Mouse (Mus musculus) gastrocnemius, adult 2 months (tissue): ENCODE results near the gene Abcg1. TPM values are rescaled to one million over a fixed set of nuclear protein-coding genes. Genes with fewer than 3 reads are reported as not detected.

Experiments
- DNase-seq: peaks from one replicate; pipeline ENCODE4 v3.0.0; 2022
- H3K27ac ChIP-seq: fragments of 200-600 bp; 2 replicates; pipeline ENCODE4 v1.8.1; 2022; ENCODE audit warnings: mild to moderate bottlenecking
- H3K4me3 ChIP-seq: fragments of 200-600 bp; 2 replicates; pipeline ENCODE4 v1.8.1; 2022; ENCODE audit warnings: mild to moderate bottlenecking, moderate library complexity
- CTCF ChIP-seq: fragments of 200-600 bp; IDR thresholded peaks from 2 replicates; pipeline ENCODE4 v1.8.1; 2022; ENCODE audit warnings: antibody characterized with exemption, mild to moderate bottlenecking, moderate library complexity
- intact Hi-C: fragments of 180-260 bp; cut with DNase I; formaldehyde crosslinking; loops from one replicate; pipeline ENCODE4 v1.15.1; 2025
- total RNA-seq, 2 experiments: library from RNA; stranded (reverse); gene quantifications; 2 replicates each; pipeline ENCODE4 v1.2.3; 2021

Abcg1 gene
- total RNA-seq, 2 experiments from 2014 or later = 0.89 to 2.5 TPM

- DNase-seq = peak; percentile 19
- H3K27ac ChIP-seq = peak overlapping the region; percentile 76
- H3K4me3 ChIP-seq = peak overlapping the region; percentile 36; the same call in 1 of the 2 replicates
- intact Hi-C loops = no loop called here
- no peak for TF ChIP-seq CTCF
These were observed 17.2 kb downstream of the Abcg1 start for GRCm38 (mm10) chr17:31074666-31075065.

GRCm38 (mm10) chr17:31075471-31075870, 18.0 kb downstream of the Abcg1 start:
- peak; percentile 14 for DNase-seq
- intact Hi-C loops = no loop called here
- H3K27ac ChIP-seq = peak overlapping the region; percentile 76
- TF ChIP-seq CTCF = no peak
- H3K4me3 ChIP-seq = peak overlapping the region; percentile 36

DNA sequence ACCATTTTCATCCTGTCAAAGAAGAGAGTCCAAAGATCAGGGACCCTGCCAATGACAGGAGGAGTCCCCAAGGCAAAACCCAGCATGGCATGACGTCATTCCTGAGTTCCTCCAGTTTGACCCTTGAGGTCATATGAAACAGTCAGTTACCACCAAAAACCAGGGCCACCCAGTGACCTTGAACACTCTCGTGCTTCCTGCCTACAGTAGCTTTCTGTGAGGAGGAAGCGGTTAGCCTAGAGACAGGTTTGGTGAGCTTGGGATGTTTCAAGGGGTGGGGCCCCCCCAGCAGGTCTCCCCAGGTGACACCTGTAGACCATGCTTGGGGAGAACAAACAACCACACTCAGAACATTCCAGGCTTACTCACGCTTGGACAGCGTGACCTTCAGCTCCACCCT, 20.1 kb downstream of the Abcg1 start:
- no peak for TF ChIP-seq CTCF
- intact Hi-C loops = no loop called here
- Histone ChIP-seq H3K4me3 (no peak overlapping the region), H3K27ac (no peak overlapping the region)
- DNase-seq = no peak

DNA sequence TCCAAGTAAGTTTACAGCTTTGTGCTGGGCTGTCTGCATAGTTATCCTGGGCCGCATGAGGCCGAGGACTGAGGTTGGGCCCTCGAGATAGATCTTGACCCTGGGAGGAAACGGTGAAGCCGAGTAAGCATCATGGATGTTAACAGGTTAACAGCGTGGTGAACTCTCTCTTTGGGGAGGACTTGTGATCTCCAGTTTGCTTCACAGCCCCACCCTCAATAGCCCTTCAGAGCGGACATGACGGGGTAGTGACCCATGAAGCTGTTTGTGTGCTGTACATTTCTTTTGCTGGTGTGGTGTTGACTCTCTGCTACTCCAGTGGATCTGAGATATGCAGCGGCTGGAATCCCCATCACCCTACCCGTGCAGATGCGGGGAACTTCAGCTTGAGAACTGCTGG, 21.1 kb downstream of the Abcg1 start:
- no peak for TF ChIP-seq CTCF
- intact Hi-C loops = no loop called here
- Histone ChIP-seq H3K4me3 (no peak overlapping the region), H3K27ac (peak overlapping the region; percentile 70)
- DNase-seq = no peak

GRCm38 (mm10) chr17:31079078-31079840, 21.8 kb downstream of the Abcg1 start:
- Histone ChIP-seq H3K4me3 (no peak overlapping the region), H3K27ac (peak overlapping the region; percentile 70)
- DNase-seq = no peak
- intact Hi-C loops = no loop called here
- TF ChIP-seq CTCF = no peak

DNA sequence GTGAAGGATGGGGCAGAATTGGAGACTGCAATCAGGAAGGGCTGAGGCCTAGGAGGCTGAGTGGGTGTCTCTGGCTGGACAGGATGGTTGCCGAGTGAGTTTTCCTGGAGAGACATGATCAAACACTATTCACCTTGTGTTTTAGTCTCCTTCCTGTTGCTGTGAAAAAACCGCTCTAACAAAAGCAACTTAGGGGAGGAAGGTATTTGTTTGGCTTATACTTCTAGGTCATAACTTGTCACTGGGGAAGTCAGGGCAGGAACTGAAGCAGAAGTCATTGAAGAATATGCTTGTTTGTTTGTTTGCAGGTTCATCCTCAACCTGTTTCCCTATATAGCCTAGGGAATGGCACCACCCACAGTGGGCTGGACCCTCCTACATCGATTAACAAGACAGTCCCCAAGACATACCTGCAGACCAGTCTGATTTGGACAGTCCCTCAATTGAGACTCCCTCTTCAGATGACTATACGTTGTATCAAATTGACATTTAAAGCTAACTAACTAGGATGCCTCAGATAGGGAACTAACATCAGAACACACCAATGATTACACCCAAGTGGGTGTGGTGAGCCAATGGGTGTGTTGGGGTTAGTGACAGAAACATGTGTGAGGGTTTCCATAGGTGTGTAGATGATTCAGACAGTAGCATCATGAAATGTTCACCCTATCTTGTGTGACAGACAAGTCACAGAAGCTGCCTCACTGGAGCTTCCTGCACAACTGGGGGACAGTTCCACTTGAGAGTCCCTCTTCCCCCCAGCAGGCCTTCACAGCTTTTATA, 25.0 kb downstream of the Abcg1 start:
- Histone ChIP-seq H3K27ac (no peak overlapping the region), H3K4me3 (no peak overlapping the region)
- DNase-seq = no peak
- TF ChIP-seq CTCF = no peak
- intact Hi-C loops = no loop called here

DNA sequence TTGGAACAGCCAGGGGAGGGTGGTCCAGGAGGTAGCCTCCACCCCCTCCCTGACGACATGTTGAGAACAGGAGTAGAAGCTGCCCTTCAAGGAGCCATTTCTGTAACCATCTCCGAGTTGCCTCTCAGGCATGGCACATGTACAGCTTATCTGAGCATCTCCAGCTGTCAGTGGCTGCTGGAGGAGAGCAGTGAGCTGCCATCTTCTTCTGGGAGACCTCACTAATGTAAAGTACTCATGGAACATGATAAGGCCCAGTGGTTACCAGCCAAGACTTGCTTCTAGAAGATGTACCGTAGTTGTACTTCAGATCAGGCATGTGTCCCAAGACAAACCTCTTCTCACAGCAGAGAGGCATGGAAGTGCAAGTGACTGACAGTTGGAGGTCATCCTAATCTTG, 28.0 kb downstream of the Abcg1 start:
- no peak for TF ChIP-seq CTCF
- H3K4me3 ChIP-seq = no peak overlapping the region
- intact Hi-C loops = no loop called here
- DNase-seq = no peak
- H3K27ac ChIP-seq = no peak overlapping the region

- Histone ChIP-seq H3K4me3 (no peak overlapping the region), H3K27ac (no peak overlapping the region)
- intact Hi-C loops = no loop called here
- no peak for TF ChIP-seq CTCF
- no peak for DNase-seq
These were observed 28.7 kb downstream of the Abcg1 start for GRCm38 (mm10) chr17:31086196-31086595.

- TF ChIP-seq CTCF = no peak
- DNase-seq = no peak
- intact Hi-C loops = no loop called here
- H3K4me3 ChIP-seq = no peak overlapping the region
- H3K27ac ChIP-seq = no peak overlapping the region
These were observed 31.2 kb downstream of the Abcg1 start for GRCm38 (mm10) chr17:31088711-31089110.

GRCm38 (mm10) chr17:31089848-31090247, 32.4 kb downstream of the Abcg1 start:
- H3K4me3 ChIP-seq = no peak overlapping the region

DNA sequence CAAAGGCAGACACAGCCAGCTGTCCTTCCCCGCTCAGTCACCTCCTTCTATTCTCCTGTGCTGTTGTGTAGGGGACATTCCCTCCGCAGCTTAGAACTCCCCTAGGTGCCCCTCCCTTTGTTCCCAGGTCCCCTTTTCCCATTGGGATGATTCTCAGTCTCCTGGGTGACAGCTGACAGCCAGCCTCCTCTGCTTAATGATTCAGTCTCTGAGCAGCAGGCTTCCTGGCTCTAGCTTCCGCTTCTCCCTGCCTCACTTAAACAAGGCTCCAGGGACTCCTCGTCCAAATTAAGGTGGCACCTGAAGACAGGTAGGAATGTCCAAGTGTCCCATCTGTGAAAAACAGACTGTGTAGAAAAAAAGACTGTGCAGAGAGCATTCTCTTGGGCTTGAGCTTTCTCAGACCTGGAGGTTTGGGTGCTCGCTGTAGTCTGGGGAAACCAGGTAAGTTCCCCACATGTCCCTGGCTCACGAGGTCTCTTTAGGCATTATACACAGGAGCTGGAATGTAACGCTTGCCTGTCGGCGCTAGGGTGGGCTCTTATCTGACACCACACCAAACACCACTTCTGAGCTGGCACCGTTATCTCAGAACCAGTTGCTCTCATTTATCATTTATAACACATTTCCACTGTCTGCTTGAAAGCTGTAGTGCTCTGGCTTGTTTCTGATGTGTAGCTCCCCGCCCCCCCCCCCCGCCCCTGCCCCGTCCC, 33.7 kb downstream of the Abcg1 start:
- intact Hi-C loops = no loop called here
- Histone ChIP-seq H3K4me3 (no peak overlapping the region), H3K27ac (no peak overlapping the region)
- TF ChIP-seq CTCF = no peak
- DNase-seq = no peak

More at GRCm38 (mm10) chr17:31089848-31090247, 32.4 kb downstream of the Abcg1 start:
- H3K27ac ChIP-seq = no peak overlapping the region
- TF ChIP-seq CTCF = no peak
- intact Hi-C loops = no loop called here
- DNase-seq = no peak

DNA sequence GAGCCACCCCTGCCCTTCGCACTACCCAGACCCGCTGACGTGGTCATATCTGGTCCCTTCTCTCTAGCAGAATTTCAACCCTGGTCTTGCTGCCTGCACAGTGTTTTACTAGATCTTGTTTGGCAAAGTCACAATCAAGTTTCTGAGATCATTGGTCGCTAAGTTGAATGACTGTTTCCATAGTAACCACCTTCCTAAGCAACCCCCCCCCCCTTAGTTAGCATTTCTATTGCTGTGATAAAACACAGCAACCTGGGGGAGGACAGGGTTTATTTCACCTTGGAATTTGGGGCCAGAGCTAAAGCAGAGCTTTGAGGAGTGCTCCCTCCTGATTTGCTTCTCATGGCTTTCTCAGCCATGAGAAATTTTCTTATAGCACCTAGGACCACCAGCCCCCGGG, 37.3 kb downstream of the Abcg1 start:
- TF ChIP-seq CTCF = no peak
- no peak overlapping the region for H3K27ac ChIP-seq
- intact Hi-C loops = no loop called here
- no peak for DNase-seq
- H3K4me3 ChIP-seq = no peak overlapping the region

- DNase-seq = no peak
- TF ChIP-seq CTCF = no peak
- no peak overlapping the region for H3K4me3 ChIP-seq
- no peak overlapping the region for H3K27ac ChIP-seq
- intact Hi-C loops = no loop called here
These were observed 38.1 kb downstream of the Abcg1 start for GRCm38 (mm10) chr17:31095570-31095969.
